Mouse (Mus musculus): ENCODE data around the gene Fam71e1. TPM values are rescaled to one million over a fixed set of nuclear protein-coding genes. Genes with fewer than 3 reads are reported as not detected.

Fam71e1 gene
- polyA plus RNA-seq, 1 experiment: 9.4 TPM

GRCm38 (mm10) chr7:44520990-44521389, 24.6 kb downstream of the Fam71e1 start:
- no peaks in the 10 kb centered on the region for H3K27me3 ChIP-seq (ENCODE audit: control insufficient read depth, insufficient read depth, low read length)

GRCm38 (mm10) chr7:44521710-44522109, 25.3 kb downstream of the Fam71e1 start:
- 4% methylated on average over 20 of the region's 20 CpGs for WGBS
- Histone ChIP-seq H3K36me3 (ENCODE audit: control insufficient read depth, insufficient read depth, low read length) (no peaks in the 10 kb centered on the region), H3K27ac (ENCODE audit: control insufficient read depth, insufficient read depth, low read length) (no peak overlapping the region), H3K4me1 (replicated peaks; ENCODE audit: control insufficient read depth, insufficient read depth, low read length) (peaks cover 6% of the 10 kb centered on the region; the same call in 1 of the 2 replicates), H3K4me3 (ENCODE audit: control insufficient read depth, insufficient read depth, low read length) (no peak overlapping the region), H3K27me3 (ENCODE audit: control insufficient read depth, insufficient read depth, low read length) (no peaks in the 10 kb centered on the region)
- DNase-seq: peak; percentile 82
- TF ChIP-seq CTCF (IDR thresholded peaks at IDR 0.05; ENCODE audit: borderline replicate concordance, control insufficient read depth, extremely low read depth, insufficient read depth, low read length, poor library complexity) (peak; percentile 91), POLR2A (IDR thresholded peaks at IDR 0.05; ENCODE audit: control insufficient read depth, extremely low read depth, insufficient read depth, low read length, poor library complexity) (no peak)

More at GRCm38 (mm10) chr7:44520990-44521389, 24.6 kb downstream of the Fam71e1 start:
- DNase-seq: no peak
- Histone ChIP-seq H3K36me3 (ENCODE audit: control insufficient read depth, insufficient read depth, low read length) (no peaks in the 10 kb centered on the region), H3K4me1 (replicated peaks; ENCODE audit: control insufficient read depth, insufficient read depth, low read length) (peaks cover 6% of the 10 kb centered on the region; the same call in 1 of the 2 replicates), H3K27ac (ENCODE audit: control insufficient read depth, insufficient read depth, low read length) (no peak overlapping the region), H3K4me3 (ENCODE audit: control insufficient read depth, insufficient read depth, low read length) (no peak overlapping the region)
- 72% methylated on average over 3 of the region's 3 CpGs for WGBS
- TF ChIP-seq POLR2A (IDR thresholded peaks at IDR 0.05; ENCODE audit: control insufficient read depth, extremely low read depth, insufficient read depth, low read length, poor library complexity) (no peak), CTCF (IDR thresholded peaks at IDR 0.05; ENCODE audit: borderline replicate concordance, control insufficient read depth, extremely low read depth, insufficient read depth, low read length, poor library complexity) (no peak)

- H3K4me3 ChIP-seq (ENCODE audit: control insufficient read depth, insufficient read depth, low read length): no peak overlapping the region
- no peaks in the 10 kb centered on the region for H3K27me3 ChIP-seq (ENCODE audit: control insufficient read depth, insufficient read depth, low read length)
- TF ChIP-seq CTCF (IDR thresholded peaks at IDR 0.05; ENCODE audit: borderline replicate concordance, control insufficient read depth, extremely low read depth, insufficient read depth, low read length, poor library complexity) (no peak), POLR2A (IDR thresholded peaks at IDR 0.05; ENCODE audit: control insufficient read depth, extremely low read depth, insufficient read depth, low read length, poor library complexity) (no peak)
- no peak for DNase-seq
- no peak overlapping the region for H3K27ac ChIP-seq (ENCODE audit: control insufficient read depth, insufficient read depth, low read length)
- peaks cover 6% of the 10 kb centered on the region; the same call in 1 of the 2 replicates for H3K4me1 ChIP-seq (replicated peaks; ENCODE audit: control insufficient read depth, insufficient read depth, low read length)
- WGBS: 82% methylated on average over 2 of the region's 2 CpGs
- H3K36me3 ChIP-seq (ENCODE audit: control insufficient read depth, insufficient read depth, low read length): no peaks in the 10 kb centered on the region
Measured at GRCm38 (mm10) chr7:44523056-44523455, 26.7 kb downstream of the Fam71e1 start.

GRCm38 (mm10) chr7:44524502-44524901, 28.1 kb downstream of the Fam71e1 start, which contains the start of gene Mybpc2:
Gene Mybpc2 (minus strand): TSS chr7:44524656.
- no peak for DNase-seq
- Histone ChIP-seq H3K36me3 (ENCODE audit: control insufficient read depth, insufficient read depth, low read length) (no peaks in the 10 kb centered on the region), H3K4me1 (replicated peaks; ENCODE audit: control insufficient read depth, insufficient read depth, low read length) (peaks cover 13% of the 10 kb centered on the region), H3K27me3 (ENCODE audit: control insufficient read depth, insufficient read depth, low read length) (no peaks in the 10 kb centered on the region), H3K4me3 (ENCODE audit: control insufficient read depth, insufficient read depth, low read length) (no peak within 1 kb of the TSS), H3K27ac (ENCODE audit: control insufficient read depth, insufficient read depth, low read length) (no peak within 1 kb of the TSS)
- 69% methylated on average over 12 of the region's 12 CpGs for WGBS
- TF ChIP-seq CTCF (IDR thresholded peaks at IDR 0.05; ENCODE audit: borderline replicate concordance, control insufficient read depth, extremely low read depth, insufficient read depth, low read length, poor library complexity) (no peak), POLR2A (IDR thresholded peaks at IDR 0.05; ENCODE audit: control insufficient read depth, extremely low read depth, insufficient read depth, low read length, poor library complexity) (no peak)

GRCm38 (mm10) chr7:44525126-44525832, 28.9 kb downstream of the Fam71e1 start:
- H3K4me3 ChIP-seq (ENCODE audit: control insufficient read depth, insufficient read depth, low read length): no peak overlapping the region
- H3K27ac ChIP-seq (ENCODE audit: control insufficient read depth, insufficient read depth, low read length): no peak overlapping the region
- no peak for TF ChIP-seq CTCF (IDR thresholded peaks at IDR 0.05; ENCODE audit: borderline replicate concordance, control insufficient read depth, extremely low read depth, insufficient read depth, low read length, poor library complexity)
- no peak for TF ChIP-seq POLR2A (IDR thresholded peaks at IDR 0.05; ENCODE audit: control insufficient read depth, extremely low read depth, insufficient read depth, low read length, poor library complexity)
- no peaks in the 10 kb centered on the region for H3K36me3 ChIP-seq (ENCODE audit: control insufficient read depth, insufficient read depth, low read length)
- 59% methylated on average over 22 of the region's 22 CpGs for WGBS
- no peaks in the 10 kb centered on the region for H3K27me3 ChIP-seq (ENCODE audit: control insufficient read depth, insufficient read depth, low read length)
- peaks cover 13% of the 10 kb centered on the region for H3K4me1 ChIP-seq (replicated peaks; ENCODE audit: control insufficient read depth, insufficient read depth, low read length)
- no peak for DNase-seq

- 91% methylated on average over 14 of the region's 14 CpGs for WGBS
- no peak for DNase-seq
- Histone ChIP-seq H3K27me3 (ENCODE audit: control insufficient read depth, insufficient read depth, low read length) (no peaks in the 10 kb centered on the region), H3K36me3 (ENCODE audit: control insufficient read depth, insufficient read depth, low read length) (no peaks in the 10 kb centered on the region), H3K4me1 (replicated peaks; ENCODE audit: control insufficient read depth, insufficient read depth, low read length) (peaks cover 18% of the 10 kb centered on the region), H3K4me3 (ENCODE audit: control insufficient read depth, insufficient read depth, low read length) (no peak overlapping the region), H3K27ac (ENCODE audit: control insufficient read depth, insufficient read depth, low read length) (no peak overlapping the region)
- no peak for TF ChIP-seq POLR2A (IDR thresholded peaks at IDR 0.05; ENCODE audit: control insufficient read depth, extremely low read depth, insufficient read depth, low read length, poor library complexity)
- TF ChIP-seq CTCF (IDR thresholded peaks at IDR 0.05; ENCODE audit: borderline replicate concordance, control insufficient read depth, extremely low read depth, insufficient read depth, low read length, poor library complexity): no peak
Measured at GRCm38 (mm10) chr7:44526414-44527154, 30.2 kb downstream of the Fam71e1 start.
